Mouse (Mus musculus) kidney, adult 2 months (tissue): ENCODE results near the gene Stx19.

Source experiments
- CTCF ChIP-seq: fragments of 200-500 bp; conservative IDR thresholded peaks from 2 replicates; pipeline ENCODE4 v1.5.1; 2011; ENCODE audit warnings: low read depth, mild to moderate bottlenecking, control low read depth, low read length, moderate library complexity, mixed read lengths; ENCODE audit not compliant: insufficient read depth, insufficient read length
- POLR2A ChIP-seq: fragments of 200-500 bp; IDR thresholded peaks from one replicate; pipeline ENCODE4 v1.6.1; 2011; ENCODE audit warnings: low read depth, low read length, control low read depth

DNA sequence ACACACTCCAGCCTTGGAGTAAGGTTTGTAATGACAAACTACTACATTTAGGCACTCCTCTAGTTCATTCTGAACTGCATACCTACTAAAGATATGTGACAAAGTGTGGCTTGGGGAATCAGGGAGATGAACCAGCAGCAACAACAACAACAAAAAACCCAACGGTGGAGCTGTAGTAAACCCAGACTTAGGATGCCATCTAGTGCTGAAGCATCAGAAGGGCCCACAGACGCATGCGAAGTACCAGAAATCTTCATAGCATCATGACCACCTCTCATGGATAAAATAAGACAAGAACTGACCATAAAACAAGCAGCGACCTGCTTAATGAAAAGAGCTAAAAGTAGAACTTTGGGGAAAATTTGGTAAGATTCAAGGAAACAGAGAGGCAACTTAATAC is 41.0 kb upstream of the Stx19 start:
- TF ChIP-seq POLR2A = no peak
- no peak; the same call in 1 of the 2 replicates for TF ChIP-seq CTCF
